Mouse (Mus musculus) stomach, embryonic 16.5 days (tissue): ENCODE data around the gene Mgat5. TPM values are rescaled to one million over a fixed set of nuclear protein-coding genes. Genes with fewer than 3 reads are reported as not detected.

Experiments used
- ATAC-seq: fragments of 200-750 bp; cut with Nextera tagmentation; 2 replicates; pipeline ENCODE4 v1.8.0; 2017; ENCODE audit warnings: moderate number of reproducible peaks, moderate TSS enrichment; ENCODE audit not compliant: insufficient read depth, low FRiP score
- H3K27ac ChIP-seq: fragments of 300-500 bp; sonication (generic); 2 replicates; pipeline ENCODE4 v1.5.1; 2014; ENCODE audit warnings: low read length
- H3K27me3 ChIP-seq: fragments of 300-500 bp; sonication (generic); 2 replicates; pipeline ENCODE4 v1.6.1; 2014; ENCODE audit warnings: low read length, control low read depth, mixed read lengths; ENCODE audit not compliant: control insufficient read depth, insufficient read depth
- H3K36me3 ChIP-seq: fragments of 300-500 bp; sonication (generic); 2 replicates; pipeline ENCODE4 v1.6.1; 2014; ENCODE audit warnings: low read length; ENCODE audit not compliant: control insufficient read depth, insufficient read depth
- H3K4me1 ChIP-seq: fragments of 300-500 bp; sonication (generic); 2 replicates; pipeline ENCODE4 v1.6.1; 2014; ENCODE audit warnings: low read length, control low read depth, mixed read lengths; ENCODE audit not compliant: control insufficient read depth, insufficient read depth
- H3K4me2 ChIP-seq: fragments of 300-500 bp; sonication (generic); 2 replicates; pipeline ENCODE4 v1.6.1; 2014; ENCODE audit warnings: low read depth, low read length, mixed read lengths
- H3K4me3 ChIP-seq: fragments of 300-500 bp; sonication (generic); replicated peaks from 2 replicates; pipeline ENCODE4 v1.5.1; 2014; ENCODE audit warnings: mild to moderate bottlenecking, low read length
- H3K9ac ChIP-seq: fragments of 300-500 bp; sonication (generic); 2 replicates; pipeline ENCODE4 v1.6.1; 2014; ENCODE audit warnings: low read length
- H3K9me3 ChIP-seq: fragments of 300-500 bp; sonication (generic); replicated peaks from 2 replicates; pipeline ENCODE4 v1.6.1; 2016; ENCODE audit warnings: low read length, control low read depth; ENCODE audit not compliant: control insufficient read depth
- WGBS: fragments of 180-500 bp; shearing (Covaris S2); extraction: QIAGEN DNeasy Blood & Tissue Kit; methylation state at CpG from one replicate; pipeline ENCODE4 v1.1.7; 2014; 5-methylcytosine and 5-hydroxymethylcytosine counted together
- polyA plus RNA-seq: library from polyadenylated mRNA; unstranded; fragments of >200 nt; fragmentation: Nextera tagmentation; extraction: Ambion mirVana; gene quantifications from 2 replicates; pipeline ENCODE4 v1.2.1, GENCODE M21; 2015

Mgat5 gene
- polyA plus RNA-seq, 1 experiment from 2014 or later = 5.7 TPM

GRCm38 (mm10) chr1:127500219-127500618, 295.4 kb downstream of the Mgat5 start:
- Histone ChIP-seq H3K9me3 (no peaks in the 10 kb centered on the region), H3K4me1 (no peaks in the 10 kb centered on the region), H3K9ac (no peak overlapping the region), H3K4me2 (no peak overlapping the region), H3K27ac (no peak overlapping the region), H3K36me3 (no peaks in the 10 kb centered on the region), H3K27me3 (no peaks in the 10 kb centered on the region), H3K4me3 (no peak overlapping the region)
- ATAC-seq = no peak
- WGBS = 4% methylated on average over 8 of the region's 8 CpGs

DNA sequence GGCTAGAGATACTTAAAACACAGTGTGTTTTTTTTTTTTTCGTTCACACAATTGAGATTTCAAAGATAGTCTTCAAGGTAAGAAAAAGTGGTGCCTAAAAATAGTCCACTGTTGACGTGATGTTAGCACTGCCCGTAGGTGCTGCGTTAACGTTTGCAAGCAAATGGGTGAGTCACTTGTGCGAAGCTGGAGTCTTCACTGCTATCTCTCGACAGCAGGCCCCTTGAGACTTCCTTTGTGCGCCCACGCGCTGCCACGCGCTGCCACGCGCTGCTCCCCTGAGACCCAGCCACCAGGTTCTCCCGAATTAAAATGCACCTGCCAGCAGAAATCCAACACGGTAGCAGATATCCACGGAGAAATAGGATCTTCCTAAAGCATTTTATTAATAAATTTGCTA, 295.9 kb downstream of the Mgat5 start:
- no peaks in the 10 kb centered on the region for H3K27me3 ChIP-seq
- no peaks in the 10 kb centered on the region for H3K9me3 ChIP-seq
- no peak overlapping the region for H3K27ac ChIP-seq
- ATAC-seq = no peak
- no peaks in the 10 kb centered on the region for H3K36me3 ChIP-seq
- no peak overlapping the region for H3K4me3 ChIP-seq
- H3K4me2 ChIP-seq = no peak overlapping the region
- H3K4me1 ChIP-seq = no peaks in the 10 kb centered on the region
- 74% methylated on average over 17 of the region's 17 CpGs for WGBS
- no peak overlapping the region for H3K9ac ChIP-seq

GRCm38 (mm10) chr1:127507042-127507650, 302.3 kb downstream of the Mgat5 start:
- no peaks in the 10 kb centered on the region for H3K36me3 ChIP-seq
- H3K4me1 ChIP-seq = no peaks in the 10 kb centered on the region
- no peak overlapping the region for H3K4me2 ChIP-seq
- no peak overlapping the region for H3K27ac ChIP-seq
- no peak for ATAC-seq
- H3K4me3 ChIP-seq = no peak overlapping the region
- H3K9ac ChIP-seq = no peak overlapping the region
- no peaks in the 10 kb centered on the region for H3K27me3 ChIP-seq
- no peaks in the 10 kb centered on the region for H3K9me3 ChIP-seq
- WGBS = 72% methylated on average over 10 of the region's 10 CpGs

DNA sequence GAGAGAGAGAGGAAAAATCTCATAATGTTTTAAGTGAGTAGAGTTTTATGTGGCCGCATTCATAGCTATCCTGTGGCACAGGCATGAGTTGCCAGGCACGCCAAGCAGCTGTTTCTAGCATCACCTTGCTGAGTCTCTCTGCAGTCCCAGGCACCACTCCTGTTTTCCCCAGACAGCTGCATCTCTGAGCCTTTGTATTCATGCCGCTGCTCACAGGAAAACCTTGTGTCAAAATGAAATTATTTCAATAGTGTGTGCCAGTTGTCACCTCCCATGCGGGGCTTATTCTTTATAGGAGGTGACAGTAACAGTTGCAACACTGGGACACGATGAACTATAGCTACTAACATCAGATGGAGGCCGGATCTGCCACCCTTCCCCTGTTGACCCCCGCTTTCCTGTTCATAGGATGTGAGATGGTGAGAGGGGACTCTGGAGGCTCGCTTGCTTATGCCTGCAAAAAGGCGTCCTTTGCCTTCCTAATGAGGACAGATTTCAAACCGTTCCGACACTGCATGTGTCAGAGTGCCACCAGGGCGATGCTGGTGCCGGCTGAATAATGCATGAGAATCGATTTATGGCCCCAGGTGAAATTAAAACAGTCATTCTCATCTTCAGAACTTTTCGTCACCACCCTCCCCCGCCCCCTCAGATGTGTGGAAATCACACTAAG, 303.4 kb downstream of the Mgat5 start:
- no peak overlapping the region for H3K27ac ChIP-seq
- no peaks in the 10 kb centered on the region for H3K9me3 ChIP-seq
- H3K4me3 ChIP-seq = no peak overlapping the region
- H3K27me3 ChIP-seq = no peaks in the 10 kb centered on the region
- no peak for ATAC-seq
- H3K4me2 ChIP-seq = no peak overlapping the region
- no peaks in the 10 kb centered on the region for H3K4me1 ChIP-seq
- H3K9ac ChIP-seq = no peak overlapping the region
- no peaks in the 10 kb centered on the region for H3K36me3 ChIP-seq
- 75% methylated on average over 16 of the region's 16 CpGs for WGBS

GRCm38 (mm10) chr1:127508921-127509320, 304.1 kb downstream of the Mgat5 start:
- Histone ChIP-seq H3K4me2 (no peak overlapping the region), H3K27me3 (no peaks in the 10 kb centered on the region), H3K27ac (no peak overlapping the region), H3K36me3 (no peaks in the 10 kb centered on the region), H3K4me3 (no peak overlapping the region), H3K9ac (no peak overlapping the region), H3K4me1 (no peaks in the 10 kb centered on the region), H3K9me3 (no peaks in the 10 kb centered on the region)
- 80% methylated on average over 8 of the region's 8 CpGs for WGBS
- ATAC-seq = no peak

DNA sequence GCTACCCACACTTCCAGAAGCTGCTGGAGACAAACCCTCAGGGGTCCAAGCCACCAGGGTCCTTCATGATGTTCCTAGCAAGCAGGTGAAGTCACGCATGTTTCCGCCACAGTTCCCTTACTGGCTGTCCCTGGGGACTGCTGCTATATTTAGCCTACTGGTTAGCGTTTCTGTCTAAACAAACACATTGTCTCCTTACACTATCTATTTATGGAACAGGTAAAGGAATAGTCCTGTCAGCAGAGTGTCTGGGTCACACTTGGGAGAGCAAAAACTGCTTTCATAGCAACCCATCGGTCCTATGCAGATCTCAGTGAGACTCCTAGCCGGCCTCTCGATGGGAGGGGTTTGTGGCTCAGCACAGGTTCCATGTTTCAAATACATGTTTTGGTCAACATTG, 306.5 kb downstream of the Mgat5 start:
- 85% methylated on average over 6 of the region's 6 CpGs for WGBS
- H3K27me3 ChIP-seq = no peaks in the 10 kb centered on the region

DNA sequence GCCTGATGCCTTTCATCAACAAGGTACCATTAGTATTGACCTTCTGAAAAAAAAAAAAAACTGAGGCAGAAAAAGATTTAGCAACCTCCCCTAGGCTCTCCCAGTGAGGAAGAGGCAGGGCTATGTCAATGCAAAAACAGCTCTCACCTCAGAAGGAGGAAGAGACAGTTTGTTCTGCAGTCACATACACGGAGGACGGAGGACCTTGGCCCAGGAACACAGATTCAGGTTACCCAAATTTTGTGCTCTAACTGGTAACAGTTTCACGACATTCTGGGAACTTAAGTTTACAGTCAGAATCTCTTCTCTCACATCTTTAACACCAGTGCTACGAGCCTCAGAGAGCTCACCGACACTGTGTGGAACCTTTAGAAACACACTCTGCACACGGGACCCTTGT, 307.9 kb downstream of the Mgat5 start:
- Histone ChIP-seq H3K27ac (no peak overlapping the region), H3K9ac (no peak overlapping the region), H3K4me2 (no peak overlapping the region), H3K9me3 (no peaks in the 10 kb centered on the region), H3K4me3 (no peak overlapping the region), H3K36me3 (no peaks in the 10 kb centered on the region), H3K27me3 (no peaks in the 10 kb centered on the region), H3K4me1 (no peaks in the 10 kb centered on the region)
- WGBS = 79% methylated on average over 6 of the region's 6 CpGs
- no peak for ATAC-seq

More for the DNA sequence above, 306.5 kb downstream of the Mgat5 start:
- Histone ChIP-seq H3K9ac (no peak overlapping the region), H3K4me1 (no peaks in the 10 kb centered on the region), H3K27ac (no peak overlapping the region), H3K36me3 (no peaks in the 10 kb centered on the region), H3K4me3 (no peak overlapping the region), H3K9me3 (no peaks in the 10 kb centered on the region), H3K4me2 (no peak overlapping the region)
- no peak for ATAC-seq

GRCm38 (mm10) chr1:127513140-127513539, 308.3 kb downstream of the Mgat5 start:
- ATAC-seq = no peak
- 80% methylated on average over 8 of the region's 8 CpGs for WGBS
- no peaks in the 10 kb centered on the region for H3K27me3 ChIP-seq

DNA sequence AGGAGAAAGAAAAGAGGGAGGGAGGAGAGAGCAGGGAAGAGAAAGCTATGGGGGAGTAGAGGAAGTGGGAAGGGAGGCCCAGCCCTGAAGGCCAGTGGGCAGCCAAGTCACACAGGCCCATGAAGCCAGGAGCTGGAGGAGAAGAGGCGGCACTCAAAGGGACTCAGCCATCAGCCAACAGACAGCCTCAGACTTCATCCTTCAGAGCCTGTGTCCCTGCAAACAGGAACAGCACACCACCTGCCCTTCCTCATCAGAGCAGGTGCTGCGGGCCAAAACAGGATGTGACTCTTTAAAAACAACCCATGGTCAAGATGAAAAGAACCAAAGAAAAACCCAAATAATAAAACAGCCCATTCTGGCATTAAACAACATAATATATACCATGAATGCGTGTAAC, 308.8 kb downstream of the Mgat5 start:
- Histone ChIP-seq H3K36me3 (no peaks in the 10 kb centered on the region), H3K9ac (no peak overlapping the region), H3K27me3 (no peaks in the 10 kb centered on the region), H3K4me1 (no peaks in the 10 kb centered on the region), H3K4me2 (no peak overlapping the region), H3K9me3 (no peaks in the 10 kb centered on the region), H3K27ac (no peak overlapping the region), H3K4me3 (no peak overlapping the region)
- 79% methylated on average over 3 of the region's 3 CpGs for WGBS
- ATAC-seq = no peak

More at GRCm38 (mm10) chr1:127513140-127513539, 308.3 kb downstream of the Mgat5 start:
- no peak overlapping the region for H3K27ac ChIP-seq
- no peaks in the 10 kb centered on the region for H3K9me3 ChIP-seq
- H3K9ac ChIP-seq = no peak overlapping the region
- H3K4me2 ChIP-seq = no peak overlapping the region
- H3K4me3 ChIP-seq = no peak overlapping the region
- no peaks in the 10 kb centered on the region for H3K4me1 ChIP-seq
- no peaks in the 10 kb centered on the region for H3K36me3 ChIP-seq
